Mouse (Mus musculus) ovary, adult 10 weeks (tissue): ENCODE data around the gene Apol11a. TPM values are rescaled to one million over a fixed set of nuclear protein-coding genes. Genes with fewer than 3 reads are reported as not detected.

Experiments
- polyA plus RNA-seq: library from polyadenylated mRNA; stranded (reverse); fragments of 350-450 nt; fragmentation: Illumina TruSeq; extraction: RNeasy Lipid Tissue Mini Kit (QIAGEN cat#74804); gene quantifications from one replicate; pipeline ENCODE4 v1.2.3, GENCODE M21; 2014

The Apol11a gene
- polyA plus RNA-seq, result not detected

GRCm38 (mm10) chr15:77507966-77508365 is at the start of gene Apol11a:
Gene Apol11a, plus strand, starts transcription at chr15:77508271.

GRCm38 (mm10) chr15:77476693-77477092 is 31.4 kb upstream of the Apol11a start, which contains the start of gene Apol10a:
Gene Apol10a, plus strand, starts transcription at chr15:77477047.

GRCm38 (mm10) chr15:77533216-77533615 is 25.1 kb downstream of the Apol11a start, which contains the start of gene Apol7c:
Gene Apol7c, minus strand, starts transcription at chr15:77533316.

GRCm38 (mm10) chr15:77561792-77562191 is 53.7 kb downstream of the Apol11a start, which contains the start of gene 1700025B11Rik:
Gene 1700025B11Rik, minus strand, starts transcription at chr15:77561892.

Other genes with a start within 250 kb of the Apol11a start
- gene Rbfox2, start 201.3 kb upstream of the Apol11a start, polyA plus RNA-seq, result 82.4 TPM
- gene Apol7a, start 109.2 kb upstream of the Apol11a start, polyA plus RNA-seq, result 1.7 TPM
- 0.23 TPM for gene Apol9a, start 97.1 kb upstream of the Apol11a start, polyA plus RNA-seq
- gene Apol7b, start 60.8 kb upstream of the Apol11a start, polyA plus RNA-seq, result not detected
- gene Apol10a, start 31.2 kb upstream of the Apol11a start, polyA plus RNA-seq, result not detected
- 0.43 TPM for gene Apol7c, start 25.0 kb downstream of the Apol11a start, polyA plus RNA-seq
- gene 1700025B11Rik, start 53.6 kb downstream of the Apol11a start, polyA plus RNA-seq, result not detected
- gene Apol10b, start 87.9 kb downstream of the Apol11a start, polyA plus RNA-seq, result 4.4 TPM
- not detected for gene Gm36245, start 91.0 kb downstream of the Apol11a start, polyA plus RNA-seq
- 0.23 TPM for gene Apol11b, start 135.0 kb downstream of the Apol11a start, polyA plus RNA-seq
- 3.9 TPM for gene Apol7e, start 190.6 kb downstream of the Apol11a start, polyA plus RNA-seq
- not detected for gene Apol9b, start 220.8 kb downstream of the Apol11a start, polyA plus RNA-seq
- not detected for gene Apol8, start 248.7 kb downstream of the Apol11a start, polyA plus RNA-seq